Mouse (Mus musculus): Measurements from ENCODE around the gene Garnl3.

GRCm38 (mm10) chr2:33047360-33047759 is 84.1 kb downstream of the Garnl3 start:
- no peak for TF ChIP-seq CTCF (IDR thresholded peaks at IDR 0.05; ENCODE audit: low read depth)
- TF ChIP-seq EP300 (IDR thresholded peaks at IDR 0.05; ENCODE audit: low read depth) = no peak

All from liver, postnatal 0 days (tissue).